Mouse (Mus musculus): ENCODE measurements at regions not wholly inside any gene's neighbourhood (a gene's known extent, or its start where the extent isn't known, plus 50 kb on each side); places are given as distances from the start of the nearest gene placed in this dataset.

DNA sequence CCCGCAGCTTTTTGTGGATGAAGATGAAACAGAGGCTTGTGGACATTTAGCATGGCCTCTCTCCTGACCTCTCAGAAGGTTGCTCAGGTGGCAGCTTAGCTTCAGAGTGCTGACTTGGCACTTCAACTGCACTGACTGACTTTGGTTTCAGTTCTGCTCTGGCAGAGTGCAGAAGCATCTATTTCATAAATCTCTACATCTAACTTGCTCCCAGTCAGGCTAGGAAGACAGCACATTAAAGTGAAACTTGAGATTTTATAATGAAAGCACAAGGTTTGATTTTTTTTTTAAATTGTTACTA, 192.1 kb upstream of the Car8 start:
- Histone ChIP-seq H3K4me1 (ENCODE audit: control insufficient read depth in 1 of 2, insufficient read depth in 2 of 2) (peaks cover 9 to 38% of the 10 kb centered on the region in 2 experiments), H3K4me2 (ENCODE audit: insufficient read depth, low read depth, poor library complexity, severe bottlenecking) (0 out of 2 replicates have a peak overlapping the region, but pooled peaks have one; percentile 36), H3K27ac (ENCODE audit: insufficient read depth, low read depth) (no peak overlapping the region), H3K9me3 (replicated peaks; ENCODE audit: low read length) (no peaks in the 10 kb centered on the region), H3K27me3 (replicated peaks) (no peaks in the 10 kb centered on the region), H3K79me2 (replicated peaks; ENCODE audit: control insufficient read depth, extremely low read depth, insufficient read depth, poor library complexity, severe bottlenecking) (no peaks in the 10 kb centered on the region), H3K4me3 (replicated peaks in 1 of 3; ENCODE audit: low read depth in 2 of 3, low read length in 2 of 3, poor library complexity in 1 of 3) (no peak overlapping the region), H3K36me3 (replicated peaks in 1 of 2; ENCODE audit: control insufficient read depth in 1 of 2, insufficient read depth in 1 of 2, low read length in 1 of 2) (no peaks in the 10 kb centered on the region), H3K9ac (ENCODE audit: insufficient read depth, low read depth) (no peak overlapping the region)
- TF ChIP-seq CTCF (conservative IDR thresholded peaks at IDR 0.05 in 1 of 2, IDR thresholded peaks at IDR 0.05 in 1 of 2; ENCODE audit: low read depth in 2 of 2, low read length in 2 of 2), result no peak
- peak; percentile 79; the same call in 1 of the 2 replicates for TF ChIP-seq IRF4 (IDR thresholded peaks at IDR 0.05; ENCODE audit: low read depth, low read length)
- TF ChIP-seq ETS1 (conservative IDR thresholded peaks at IDR 0.05; ENCODE audit: low read depth, low read length), result 0 out of 2 replicates have a peak, but pooled peaks have one; percentile 29
- TF ChIP-seq MAFK (IDR thresholded peaks at IDR 0.05; ENCODE audit: insufficient replicate concordance, low read length), result peak; percentile 99
- peak; percentile 63 for TF ChIP-seq EP300 (IDR thresholded peaks at IDR 0.05; ENCODE audit: low read length)
- no peak for TF ChIP-seq NELFE (IDR thresholded peaks at IDR 0.05; ENCODE audit: low read depth, low read length)
- DNase-seq (ENCODE audit: extremely low read depth), result peak; percentile 53
- in situ Hi-C loops (cut with MboI; ENCODE audit: low pct_ligation_motif_present, low pct_unique_long_range_greater_than_20kb, low sequenced_read_pairs), result no loop called here
- dilution Hi-C loops (cut with MboI; ENCODE audit: extremely low pct_ligation_motif_present, extremely low pct_unique_long_range_greater_than_20kb, low sequenced_read_pairs), result no loop called here

DNA sequence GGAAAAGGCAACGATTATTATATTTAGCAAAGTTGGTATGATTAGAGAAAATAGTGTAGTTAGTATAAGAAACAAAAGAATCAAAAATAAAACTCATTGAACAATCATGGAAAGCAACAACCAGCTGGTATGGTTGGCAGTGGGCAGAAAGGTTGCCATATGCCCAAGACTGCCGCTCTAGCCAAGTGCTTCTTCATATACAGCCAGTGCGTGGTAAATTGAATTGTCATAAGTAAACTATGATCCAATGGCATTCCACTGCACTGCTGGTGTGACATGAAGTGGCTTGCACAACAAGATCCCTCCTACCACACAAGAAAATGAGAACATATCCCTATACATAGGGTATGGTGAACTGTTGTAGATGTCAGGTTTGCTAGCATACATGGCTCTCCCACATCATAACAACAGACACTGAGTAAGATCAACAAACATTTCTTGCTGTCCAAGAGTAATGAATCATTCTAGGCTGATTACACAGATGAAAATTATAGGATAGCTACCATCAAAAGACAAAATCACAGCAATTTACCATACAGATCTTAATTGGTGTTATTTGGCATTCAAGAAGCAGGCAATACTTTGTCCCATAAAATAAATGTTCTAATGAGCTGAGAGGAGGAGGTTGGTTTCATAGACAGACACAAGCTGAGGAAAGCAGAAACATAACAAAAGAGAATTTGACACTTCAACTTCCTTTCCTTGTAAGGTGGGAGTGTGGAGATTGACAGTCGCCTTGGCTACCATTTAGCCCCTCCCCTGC, 191.6 kb upstream of the Car8 start:
- Histone ChIP-seq H3K36me3 (replicated peaks in 1 of 2; ENCODE audit: control insufficient read depth in 1 of 2, insufficient read depth in 1 of 2, low read length in 1 of 2) (no peaks in the 10 kb centered on the region), H3K27ac (ENCODE audit: insufficient read depth, low read depth) (no peak overlapping the region), H3K9me3 (replicated peaks; ENCODE audit: low read length) (no peaks in the 10 kb centered on the region), H3K4me1 (ENCODE audit: control insufficient read depth in 1 of 2, insufficient read depth in 2 of 2) (peaks cover 9 to 38% of the 10 kb centered on the region in 2 experiments), H3K4me2 (ENCODE audit: insufficient read depth, low read depth, poor library complexity, severe bottlenecking) (0 out of 2 replicates have a peak overlapping the region, but pooled peaks have one; percentile 36), H3K79me2 (replicated peaks; ENCODE audit: control insufficient read depth, extremely low read depth, insufficient read depth, poor library complexity, severe bottlenecking) (no peaks in the 10 kb centered on the region), H3K27me3 (replicated peaks) (no peaks in the 10 kb centered on the region), H3K9ac (ENCODE audit: insufficient read depth, low read depth) (no peak overlapping the region), H3K4me3 (replicated peaks in 1 of 3; ENCODE audit: low read depth in 2 of 3, low read length in 2 of 3, poor library complexity in 1 of 3) (no peak overlapping the region)
- TF ChIP-seq NRF1 (IDR thresholded peaks at IDR 0.05; ENCODE audit: low read depth, low read length), result no peak
- TF ChIP-seq RCOR1 (conservative IDR thresholded peaks at IDR 0.05; ENCODE audit: low read depth, low read length), result no peak
- no peak for TF ChIP-seq HCFC1 (IDR thresholded peaks at IDR 0.05; ENCODE audit: low read depth, low read length)
- TF ChIP-seq BHLHE40 (IDR thresholded peaks at IDR 0.05; ENCODE audit: low read depth, low read length), result no peak
- no peak for TF ChIP-seq POLR2AphosphoS2 (IDR thresholded peaks at IDR 0.05; ENCODE audit: low read depth, low read length)
- no peak for TF ChIP-seq ELF1 (IDR thresholded peaks at IDR 0.05; ENCODE audit: low read depth, low read length)
- TF ChIP-seq KAT2A (IDR thresholded peaks at IDR 0.05; ENCODE audit: insufficient replicate concordance, low read length), result no peak
- no peak for TF ChIP-seq JUND (conservative IDR thresholded peaks at IDR 0.05; ENCODE audit: low read depth, low read length)
- TF ChIP-seq ZKSCAN1 (IDR thresholded peaks at IDR 0.05; ENCODE audit: borderline replicate concordance, low read depth, low read length), result no peak
- TF ChIP-seq MAX (IDR thresholded peaks at IDR 0.05; ENCODE audit: low read length), result no peak
- no peak for TF ChIP-seq GABPA (IDR thresholded peaks at IDR 0.05; ENCODE audit: insufficient replicate concordance, low read depth, low read length)
- TF ChIP-seq MEF2A (IDR thresholded peaks at IDR 0.05; ENCODE audit: borderline replicate concordance, low read depth, low read length), result no peak
- no peak for TF ChIP-seq TCF12 (IDR thresholded peaks at IDR 0.05; ENCODE audit: low read depth, low read length)
- TF ChIP-seq CHD2 (IDR thresholded peaks at IDR 0.05; ENCODE audit: low read length), result no peak
- no peak for TF ChIP-seq PAX5 (IDR thresholded peaks at IDR 0.05; ENCODE audit: low read length)
- no peak for TF ChIP-seq JUN (IDR thresholded peaks at IDR 0.05; ENCODE audit: insufficient read depth, low read depth, low read length)
- TF ChIP-seq MAFK (IDR thresholded peaks at IDR 0.05; ENCODE audit: insufficient replicate concordance, low read length), result no peak
- no peak for TF ChIP-seq CTCF (conservative IDR thresholded peaks at IDR 0.05 in 1 of 2, IDR thresholded peaks at IDR 0.05 in 1 of 2; ENCODE audit: low read depth in 2 of 2, low read length in 2 of 2)
- TF ChIP-seq SMC3 (IDR thresholded peaks at IDR 0.05; ENCODE audit: low read depth, low read length), result no peak
- TF ChIP-seq ETS1 (conservative IDR thresholded peaks at IDR 0.05; ENCODE audit: low read depth, low read length), result no peak
- in situ Hi-C loops (cut with MboI; ENCODE audit: low pct_ligation_motif_present, low pct_unique_long_range_greater_than_20kb, low sequenced_read_pairs) (no loop called here), dilution Hi-C loops (cut with MboI; ENCODE audit: extremely low pct_ligation_motif_present, extremely low pct_unique_long_range_greater_than_20kb, low sequenced_read_pairs) (no loop called here)
- DNase-seq (ENCODE audit: extremely low read depth), result no peak
